Mouse (Mus musculus) cerebral cortex, adult 2 months (tissue): ENCODE measurements around the gene H2-Q6.

Experiments
- WGBS: fragments of 180-500 bp; shearing (Covaris S2); methylation state at CpG from one replicate; pipeline ENCODE4 v1.1.7; 2018; 5-methylcytosine and 5-hydroxymethylcytosine counted together

The H2-Q6 gene

GRCm38 (mm10) chr17:35434836-35435235 is 10.2 kb downstream of the H2-Q6 start:
- 9% methylated on average over 8 of the region's 8 CpGs for WGBS

GRCm38 (mm10) chr17:35435577-35435976 is 10.9 kb downstream of the H2-Q6 start:
- WGBS: 74% methylated on average over 3 of the region's 3 CpGs

- 76% methylated on average over 1 of the region's 1 CpGs for WGBS
These were observed 12.8 kb downstream of the H2-Q6 start for GRCm38 (mm10) chr17:35437386-35437936.

- 90% methylated on average over 2 of the region's 3 CpGs for WGBS
These were observed 13.7 kb downstream of the H2-Q6 start for GRCm38 (mm10) chr17:35438395-35438794.

GRCm38 (mm10) chr17:35438885-35439284 is 14.2 kb downstream of the H2-Q6 start, which contains the start of gene H2-Q7:
Gene H2-Q7 (plus strand): TSS chr17:35439155.
- 6% methylated on average over 18 of the region's 18 CpGs for WGBS

DNA sequence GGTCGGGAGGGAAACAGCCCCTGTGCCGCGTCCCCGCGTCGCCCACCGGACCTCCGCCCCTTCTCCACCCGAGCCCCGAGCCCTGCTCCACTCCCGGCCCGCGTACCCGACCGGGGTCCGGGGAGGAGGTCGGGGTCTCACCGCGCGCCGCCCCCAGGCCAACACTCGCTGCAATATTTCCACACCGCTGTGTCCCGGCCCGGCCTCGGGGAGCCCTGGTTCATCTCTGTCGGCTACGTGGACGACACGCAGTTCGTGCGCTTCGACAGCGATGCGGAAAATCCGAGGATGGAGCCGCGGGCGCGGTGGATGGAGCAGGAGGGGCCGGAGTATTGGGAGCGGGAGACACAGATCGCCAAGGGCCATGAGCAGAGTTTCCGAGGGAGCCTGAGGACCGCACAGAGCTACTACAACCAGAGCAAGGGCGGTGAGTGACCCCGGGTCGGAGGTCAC is 14.7 kb downstream of the H2-Q6 start:
- 1% methylated on average over 42 of the region's 48 CpGs for WGBS

GRCm38 (mm10) chr17:35439925-35440645 is 15.4 kb downstream of the H2-Q6 start:
- WGBS: 55% methylated on average over 27 of the region's 27 CpGs

GRCm38 (mm10) chr17:35442376-35442775 is 17.7 kb downstream of the H2-Q6 start:
- WGBS: 92% methylated on average over 2 of the region's 2 CpGs

GRCm38 (mm10) chr17:35444510-35444909 is 19.9 kb downstream of the H2-Q6 start:
- WGBS: 92% methylated on average over 2 of the region's 2 CpGs

- WGBS: no CpG with 5 or more reads among the region's 1 CpGs
These were observed 33.6 kb downstream of the H2-Q6 start for GRCm38 (mm10) chr17:35458247-35458646.

- 63% methylated on average over 3 of the region's 9 CpGs for whole genome bisulfite sequencing
These were observed 36.1 kb downstream of the H2-Q6 start for GRCm38 (mm10) chr17:35460513-35461341.

GRCm38 (mm10) chr17:35465651-35466050 is 41.0 kb downstream of the H2-Q6 start:
- 12% methylated on average over 8 of the region's 8 CpGs for WGBS

DNA sequence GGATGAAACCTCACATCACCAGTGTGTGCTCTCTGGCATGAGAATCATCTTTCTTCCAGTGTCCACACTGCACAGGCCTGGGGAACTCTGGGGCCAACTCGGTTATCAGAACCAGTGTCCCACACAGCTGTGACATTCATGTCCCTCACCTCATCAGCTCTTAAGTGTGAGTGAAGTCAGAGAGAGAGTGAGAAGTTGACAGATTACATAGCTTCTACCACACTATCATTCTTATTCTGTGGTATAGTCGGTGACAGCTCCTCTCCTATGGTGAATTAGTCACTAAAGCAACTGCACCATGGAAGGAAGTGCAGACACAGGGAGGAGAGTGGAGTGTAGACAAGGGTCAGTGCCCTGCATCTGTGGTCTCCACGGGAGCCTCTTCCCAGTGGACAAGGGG is 44.3 kb downstream of the H2-Q6 start:
- 67% methylated on average over 3 of the region's 3 CpGs for WGBS

DNA sequence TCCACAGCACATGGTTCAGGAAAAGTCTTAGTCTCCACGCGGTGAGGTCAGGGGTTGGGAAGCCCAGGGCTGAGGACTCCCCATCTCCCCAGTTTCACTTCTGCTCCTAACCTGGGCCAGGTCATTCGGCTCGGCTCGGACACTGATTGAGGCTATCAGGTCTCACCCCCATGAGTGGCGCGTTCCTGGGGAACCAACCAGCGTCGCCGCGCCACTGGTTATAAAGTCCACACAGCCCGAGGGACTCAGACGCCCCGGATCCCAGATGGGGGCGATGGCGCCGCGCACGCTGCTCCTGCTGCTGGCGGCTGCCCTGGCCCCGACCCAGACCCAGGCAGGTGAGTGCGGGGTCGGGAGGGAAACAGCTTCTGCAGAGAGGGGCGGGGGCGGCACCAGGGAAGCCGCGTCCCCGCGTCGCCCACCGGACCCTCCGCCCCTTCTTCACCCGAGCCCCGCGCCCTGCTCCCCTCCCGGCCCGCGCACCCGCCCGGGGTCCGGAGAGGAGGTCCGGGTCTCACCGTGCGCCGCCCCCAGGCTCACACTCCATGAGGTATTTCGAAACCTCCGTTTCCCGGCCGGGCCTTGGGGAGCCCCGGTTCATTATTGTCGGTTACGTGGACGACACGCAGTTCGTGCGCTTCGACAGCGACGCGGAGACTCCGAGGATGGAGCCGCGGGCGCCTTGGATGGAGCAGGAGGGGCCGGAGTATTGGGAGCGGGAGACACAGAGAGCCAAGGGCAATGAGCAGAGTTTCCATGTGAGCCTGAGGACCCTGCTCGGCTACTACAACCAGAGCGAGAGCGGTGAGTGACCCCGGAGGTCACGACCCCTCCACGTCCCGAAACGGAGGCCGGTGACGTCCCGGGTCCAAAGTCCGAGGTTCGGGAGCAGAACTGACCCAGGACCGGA is 45.4 kb downstream of the H2-Q6 start, which contains the start of gene H2-Q10:
Gene H2-Q10, plus strand, starts transcription at position 248 of the 910 bp plus-strand sequence.
- 2% methylated on average over 80 of the region's 80 CpGs for WGBS
